Mouse (Mus musculus) MEL (cell line): ENCODE measurements around the gene 4931406P16Rik. TPM values are rescaled to one million over a fixed set of nuclear protein-coding genes. Genes with fewer than 3 reads are reported as not detected.

Experiments
- DNase-seq: peaks from one replicate; pipeline ENCODE4 v3.0.0; 2011; ENCODE audit warnings: low read depth, low spot score
- H3K27ac ChIP-seq: 2 replicates; pipeline ENCODE4 v1.5.1; 2012; ENCODE audit warnings: low read depth, mild to moderate bottlenecking, control low read depth, low read length, moderate library complexity; ENCODE audit not compliant: control insufficient read depth
- H3K27me3 ChIP-seq, 2 experiments: fragments of 150-350 bp in 1 of 2; sonication (generic) in 1 of 2; 2 replicates each; pipeline ENCODE4 v1.6.1; 2012; ENCODE audit warnings: low read length in 2 of 2, mild to moderate bottlenecking in 2 of 2, improper control_type of control experiment in 1 of 2, moderate library complexity in 1 of 2; ENCODE audit not compliant: insufficient read depth in 2 of 2, control insufficient read depth in 1 of 2
- H3K36me3 ChIP-seq, 2 experiments: 2 replicates each; pipeline ENCODE4 v1.6.1; 2012 to 2014; ENCODE audit warnings: low read length in 2 of 2, improper control_type of control experiment in 1 of 2, inconsistent platforms in 1 of 2, mild to moderate bottlenecking in 1 of 2; ENCODE audit not compliant: insufficient read depth in 2 of 2, control insufficient read depth in 1 of 2
- H3K4me1 ChIP-seq, 2 experiments: fragments of 150-350 bp in 1 of 2; sonication (generic) in 1 of 2; 2 replicates each; pipeline ENCODE4 v1.6.1; 2012; ENCODE audit warnings: low read length in 2 of 2, improper control_type of control experiment in 1 of 2, mild to moderate bottlenecking in 1 of 2; ENCODE audit not compliant: insufficient read depth in 2 of 2, control insufficient read depth in 1 of 2
- H3K4me3 ChIP-seq, 2 experiments: fragments of 150-350 bp in 1 of 2; sonication (generic) in 1 of 2; 2 replicates each; pipeline ENCODE4 v1.5.1; 2012; ENCODE audit warnings: low read depth in 2 of 2, low read length in 2 of 2, mild to moderate bottlenecking in 2 of 2, moderate library complexity in 2 of 2, control low read depth in 1 of 2, improper control_type of control experiment in 1 of 2; ENCODE audit not compliant: control insufficient read depth in 1 of 2, insufficient read depth in 1 of 2
- H3K79me2 ChIP-seq: 2 replicates; pipeline ENCODE4 v1.6.1; 2012; ENCODE audit warnings: mild to moderate bottlenecking, low read length, moderate library complexity; ENCODE audit not compliant: control insufficient read depth, poor library complexity, insufficient read depth
- H3K9ac ChIP-seq: 2 replicates; pipeline ENCODE4 v1.6.1; 2012; ENCODE audit warnings: low read depth, mild to moderate bottlenecking, control low read depth, low read length, moderate library complexity; ENCODE audit not compliant: control insufficient read depth, poor library complexity, severe bottlenecking
- H3K9me3 ChIP-seq: fragments of 150-350 bp; sonication (generic); replicated peaks from 2 replicates; pipeline ENCODE4 v1.6.1; 2012; ENCODE audit warnings: mild to moderate bottlenecking, low read length, improper control_type of control experiment, moderate library complexity; ENCODE audit not compliant: insufficient read depth
- BHLHE40 ChIP-seq: IDR thresholded peaks from 2 replicates; pipeline ENCODE4 v1.6.1; 2012; ENCODE audit warnings: low read depth, mild to moderate bottlenecking, inconsistent platforms, low read length, improper control_type of control experiment, borderline replicate concordance
- CHD1 ChIP-seq: IDR thresholded peaks from 2 replicates; pipeline ENCODE4 v1.6.1; 2012; ENCODE audit warnings: low read depth, mild to moderate bottlenecking, inconsistent platforms, low read length, improper control_type of control experiment
- CHD2 ChIP-seq: IDR thresholded peaks from 2 replicates; pipeline ENCODE4 v1.6.1; 2011; ENCODE audit warnings: low read length, improper control_type of control experiment
- CTCF ChIP-seq, 3 experiments: IDR thresholded peaks in 2 of 3; conservative IDR thresholded peaks in 1 of 3; 2 replicates each; pipeline ENCODE4 v1.5.1; 2011 to 2012; ENCODE audit warnings: low read length in 3 of 3, low read depth in 2 of 3, mild to moderate bottlenecking in 2 of 3, improper control_type of control experiment in 1 of 3, inconsistent platforms in 1 of 3, mixed read lengths in 1 of 3, moderate library complexity in 1 of 3; ENCODE audit not compliant: control insufficient read depth in 1 of 3, insufficient read depth in 1 of 3, poor library complexity in 1 of 3, severe bottlenecking in 1 of 3
- E2F4 ChIP-seq: IDR thresholded peaks from 2 replicates; pipeline ENCODE4 v1.6.1; 2011; ENCODE audit warnings: low read depth, low read length, improper control_type of control experiment, borderline replicate concordance
- GATA1 ChIP-seq: IDR thresholded peaks from 2 replicates; pipeline ENCODE4 v1.6.1; 2011; ENCODE audit warnings: low read depth, low read length, improper control_type of control experiment
- JUND ChIP-seq: IDR thresholded peaks from 2 replicates; pipeline ENCODE4 v1.6.1; 2011; ENCODE audit warnings: low read depth, mild to moderate bottlenecking, improper control_type of control experiment, low read length
- KAT2A ChIP-seq: conservative IDR thresholded peaks from 2 replicates; pipeline ENCODE4 v1.6.1; 2012; ENCODE audit warnings: low read depth, low read length, improper control_type of control experiment, inconsistent platforms
- MAX ChIP-seq: IDR thresholded peaks from 2 replicates; pipeline ENCODE4 v1.6.1; 2011; ENCODE audit warnings: low read length, improper control_type of control experiment
- MEF2A ChIP-seq: IDR thresholded peaks from 2 replicates; pipeline ENCODE4 v1.6.1; 2014; ENCODE audit warnings: low read depth, mild to moderate bottlenecking, inconsistent platforms, low read length, improper control_type of control experiment; ENCODE audit not compliant: poor library complexity, insufficient replicate concordance, severe bottlenecking; ENCODE audit errors: extremely low read depth
- MYB ChIP-seq: IDR thresholded peaks from 2 replicates; pipeline ENCODE4 v1.6.1; 2011; ENCODE audit warnings: mild to moderate bottlenecking, low read depth, low read length, improper control_type of control experiment
- NELFE ChIP-seq: IDR thresholded peaks from 2 replicates; pipeline ENCODE4 v1.6.1; 2011; ENCODE audit warnings: low read depth, low read length, improper control_type of control experiment
- POLR2A ChIP-seq, 2 experiments: IDR thresholded peaks; 2 replicates each; pipeline ENCODE4 v1.6.1; 2011 to 2012; ENCODE audit warnings: low read length in 2 of 2, mild to moderate bottlenecking in 2 of 2, control low read depth in 1 of 2, improper control_type of control experiment in 1 of 2, low read depth in 1 of 2, moderate library complexity in 1 of 2; ENCODE audit not compliant: control insufficient read depth in 1 of 2, insufficient read depth in 1 of 2, poor library complexity in 1 of 2
- POLR2AphosphoS2 ChIP-seq: IDR thresholded peaks from 2 replicates; pipeline ENCODE4 v1.6.1; 2011; ENCODE audit warnings: low read length, improper control_type of control experiment
- POLR2AphosphoS5 ChIP-seq: IDR thresholded peaks from 2 replicates; pipeline ENCODE4 v1.6.1; 2012; ENCODE audit warnings: low read depth, borderline replicate concordance, mild to moderate bottlenecking, inconsistent platforms, low read length, moderate library complexity, mixed read lengths
- RAD21 ChIP-seq: IDR thresholded peaks from 2 replicates; pipeline ENCODE4 v1.6.1; 2011; ENCODE audit warnings: mild to moderate bottlenecking, low read depth, low read length, improper control_type of control experiment
- RCOR1 ChIP-seq: IDR thresholded peaks from 2 replicates; pipeline ENCODE4 v1.6.1; 2012; ENCODE audit warnings: low read depth, mild to moderate bottlenecking, inconsistent platforms, low read length, improper control_type of control experiment
- SIN3A ChIP-seq: IDR thresholded peaks from 2 replicates; pipeline ENCODE4 v1.6.1; 2012; ENCODE audit warnings: low read length, improper control_type of control experiment, inconsistent platforms
- SMC3 ChIP-seq: IDR thresholded peaks from 2 replicates; pipeline ENCODE4 v1.6.1; 2011; ENCODE audit warnings: low read depth, low read length, improper control_type of control experiment
- TBP ChIP-seq: IDR thresholded peaks from 2 replicates; pipeline ENCODE4 v1.8.0; 2011; ENCODE audit warnings: low read depth, low read length, improper control_type of control experiment
- USF2 ChIP-seq, 2 experiments: IDR thresholded peaks; 2 replicates each; pipeline ENCODE4 v1.6.1; 2011 to 2012; ENCODE audit warnings: improper control_type of control experiment in 2 of 2, low read length in 2 of 2, borderline replicate concordance in 1 of 2, inconsistent platforms in 1 of 2, low read depth in 1 of 2, mild to moderate bottlenecking in 1 of 2; ENCODE audit not compliant: insufficient read depth in 1 of 2
- ZNF384 ChIP-seq: IDR thresholded peaks from 2 replicates; pipeline ENCODE4 v1.6.1; 2012; ENCODE audit warnings: low read depth, mild to moderate bottlenecking, inconsistent platforms, low read length, improper control_type of control experiment
- polyA plus RNA-seq, 2 experiments: library from polyadenylated mRNA; stranded (reverse) in 1 of 2; unstranded in 1 of 2; fragments of >175 nt in 1 of 2; fragments of >200 nt in 1 of 2; gene quantifications; 2 replicates each; pipeline versions ENCODE4 v1.2.1 to v1.2.4; 2012; ENCODE audit warnings: low replicate concordance in 2 of 2, low read depth in 1 of 2; ENCODE audit not compliant: insufficient read length in 2 of 2, insufficient read depth in 1 of 2, missing spikeins in 1 of 2
- total RNA-seq: library from RNA; depleted of rRNA; stranded (reverse); fragments of 300-350 nt; gene quantifications from 2 replicates; pipeline ENCODE4 v1.2.3, GENCODE M21; 2012

4931406P16Rik gene
- total and polyA plus RNA-seq, 3 experiments, result 7.8 to 18.0 TPM; not detected in 1

- Histone ChIP-seq H3K27me3 (no peaks in the 10 kb centered on the region; a peak in 1 of 4 replicates), H3K27ac (no peak overlapping the region), H3K4me1 (no peaks in the 10 kb centered on the region), H3K36me3 (no peaks in the 10 kb centered on the region), H3K4me3 (no peak overlapping the region), H3K9me3 (no peaks in the 10 kb centered on the region), H3K79me2 (no peaks in the 10 kb centered on the region), H3K9ac (no peak overlapping the region)
- no peak for DNase-seq
- TF ChIP-seq TBP (no peak), GATA1 (no peak), CHD2 (no peak), MEF2A (no peak), SIN3A (no peak), CHD1 (no peak), RCOR1 (no peak)
These were observed 14.1 kb upstream of the 4931406P16Rik start for GRCm38 (mm10) chr7:34327493-34327892.

GRCm38 (mm10) chr7:34324857-34325256 lies 11.5 kb upstream of the 4931406P16Rik start:
- no peaks in the 10 kb centered on the region for H3K36me3 ChIP-seq
- H3K9me3 ChIP-seq, result no peaks in the 10 kb centered on the region
- no peak overlapping the region for H3K9ac ChIP-seq
- H3K79me2 ChIP-seq, result no peaks in the 10 kb centered on the region
- DNase-seq, result no peak
- H3K27ac ChIP-seq, result no peak overlapping the region
- H3K4me3 ChIP-seq, result no peak overlapping the region
- TF ChIP-seq POLR2A (IDR thresholded peaks at IDR 0.05; ENCODE audit: control insufficient read depth in 1 of 2, insufficient read depth in 1 of 2, low read depth in 1 of 2, low read length in 2 of 2, poor library complexity in 1 of 2) (no peak), USF2 (IDR thresholded peaks at IDR 0.05; ENCODE audit: borderline replicate concordance in 1 of 2, insufficient read depth in 1 of 2, low read depth in 1 of 2, low read length in 2 of 2) (no peak), CHD2 (no peak), POLR2AphosphoS5 (no peak), BHLHE40 (no peak), MYB (no peak), POLR2AphosphoS2 (no peak), KAT2A (no peak), ZNF384 (no peak), JUND (no peak)
- no peaks in the 10 kb centered on the region; a peak in 1 of 4 replicates for H3K27me3 ChIP-seq
- no peaks in the 10 kb centered on the region for H3K4me1 ChIP-seq

- Histone ChIP-seq H3K4me3 (no peak overlapping the region), H3K9me3 (no peaks in the 10 kb centered on the region), H3K36me3 (no peaks in the 10 kb centered on the region), H3K27ac (no peak overlapping the region), H3K4me1 (no peaks in the 10 kb centered on the region), H3K9ac (no peak overlapping the region), H3K79me2 (no peaks in the 10 kb centered on the region)
- DNase-seq, result peak; percentile 40
- TF ChIP-seq CTCF (IDR thresholded peaks at IDR 0.05 in 2 of 3, conservative IDR thresholded peaks at IDR 0.05 in 1 of 3; ENCODE audit: control insufficient read depth in 1 of 3, insufficient read depth in 1 of 3, low read depth in 2 of 3, low read length in 3 of 3, poor library complexity in 1 of 3, severe bottlenecking in 1 of 3) (peak; percentile 35 to 41 (median 39)), SMC3 (peak; percentile 19; the same call in 1 of the 2 replicates), E2F4 (no peak), MEF2A (no peak), RAD21 (peak; percentile 29), MAX (no peak), NELFE (no peak)
- TF ChIP-seq, all 39 proteins: peak for 3
- H3K27me3 ChIP-seq, result no peaks in the 10 kb centered on the region; a peak in 1 of 4 replicates
These were observed 10.7 kb upstream of the 4931406P16Rik start for GRCm38 (mm10) chr7:34324005-34324404.
